Mouse (Mus musculus) frontal cortex, adult (tissue): Measurements from ENCODE around the gene Gm43738.
"Not testable (repeated sequence)": the region's sequence is repeated elsewhere in the genome, so short reads cannot be mapped to it uniquely, and the experiment has no call there.

ENCODE experiments used
- ATAC-seq: cut with Nextera tagmentation; 2 replicates; pipeline ENCODE4 v1.9.2; 2017; ENCODE audit warnings: mild to moderate bottlenecking, moderate library complexity, mixed read lengths; ENCODE audit not compliant: low TSS enrichment

The Gm43738 gene

DNA sequence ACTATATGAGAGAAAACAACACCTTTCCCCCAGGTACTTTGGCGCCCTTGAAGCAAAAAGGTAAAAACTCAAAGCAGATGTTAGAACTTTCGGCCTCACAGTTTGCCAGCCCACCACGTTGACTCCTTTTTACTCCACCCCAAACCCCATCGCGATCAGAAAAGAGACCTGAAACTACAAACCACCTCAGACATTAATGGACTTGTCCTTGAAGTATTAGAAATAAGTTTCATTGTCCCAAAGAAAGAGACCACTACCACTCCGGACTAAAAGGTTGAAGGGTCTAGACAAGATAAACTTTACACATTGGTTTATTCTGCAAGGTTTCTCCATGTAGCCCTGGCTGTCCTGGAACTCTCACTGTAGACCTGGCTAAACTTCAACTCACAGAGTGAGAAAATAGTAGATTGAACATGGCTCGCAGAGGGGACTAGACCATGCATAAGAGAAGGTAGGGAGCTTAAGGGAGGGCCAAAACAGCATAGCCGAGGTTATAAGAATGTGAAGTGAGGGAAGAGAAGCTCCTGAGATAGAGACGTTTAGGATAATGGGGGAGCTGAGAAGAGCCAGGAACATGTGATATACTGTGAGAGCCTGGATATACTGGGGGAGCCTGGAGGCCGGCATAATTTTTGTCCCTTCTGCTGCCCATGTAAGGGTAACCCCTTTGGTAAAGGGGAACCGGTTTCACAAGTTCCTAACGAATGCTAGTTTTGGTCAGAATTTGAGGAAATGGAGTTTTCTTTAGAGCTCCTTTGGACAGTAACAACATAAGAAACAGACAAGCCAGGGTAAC is 1.8 kb upstream of the Gm43738 start:
- no peak for ATAC-seq

DNA sequence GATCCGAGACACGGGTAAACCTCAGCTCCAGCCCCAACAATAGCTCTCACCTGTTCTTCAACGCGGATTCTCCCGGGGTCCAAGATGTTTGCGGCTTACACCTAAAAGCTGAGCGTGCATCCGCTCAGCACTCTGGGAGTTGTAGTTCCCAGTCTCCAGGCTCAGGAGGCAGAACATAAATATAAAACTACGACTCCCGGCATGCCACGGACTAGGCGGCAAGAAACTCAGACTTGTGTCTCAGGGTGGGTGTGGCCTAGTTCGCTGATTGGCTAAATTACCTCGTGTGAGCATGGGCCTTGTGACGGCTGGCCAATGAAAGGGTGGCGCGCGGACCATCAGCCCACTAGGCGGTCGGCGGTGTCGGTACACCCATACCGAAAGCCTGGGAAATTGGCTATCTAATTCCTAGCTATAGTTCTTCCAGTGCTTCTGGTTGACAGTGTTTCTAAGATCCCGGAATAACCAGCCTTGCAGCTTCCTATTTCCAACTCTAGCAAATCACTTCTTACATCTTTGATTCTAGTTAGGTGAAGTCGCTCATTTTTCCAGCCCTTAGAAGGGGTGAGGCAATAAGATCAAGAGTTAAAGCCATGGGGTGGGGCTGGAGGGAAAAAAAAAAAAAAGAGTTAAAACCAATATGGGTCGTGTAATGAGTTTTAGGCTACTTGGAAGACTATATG is 1.1 kb upstream of the Gm43738 start, which contains the start of gene Fdps:
Gene Fdps (minus strand): TSS at position 148 of the 683 bp plus-strand sequence.
- ATAC-seq, result peak; percentile 99

DNA sequence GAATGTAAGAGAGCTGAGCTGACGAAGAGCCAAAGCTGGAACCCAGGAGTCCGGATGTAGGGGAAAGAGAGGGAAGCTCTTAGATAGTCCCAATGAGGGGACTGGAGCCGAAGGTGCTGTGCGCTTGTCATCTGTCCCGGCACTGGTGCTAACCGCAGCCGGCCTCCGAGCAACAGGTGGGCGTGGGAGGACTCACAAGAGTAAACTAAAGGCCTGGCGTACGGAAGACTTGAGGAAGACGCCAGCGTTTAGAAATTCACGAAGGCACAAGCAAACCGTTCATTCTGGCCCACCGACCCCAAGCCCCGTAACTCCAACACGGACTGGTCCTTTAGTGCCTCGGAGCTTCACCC is 536 bp upstream of the Gm43738 start:
- ATAC-seq, result peak; percentile 21; the same call in 1 of the 2 replicates

DNA sequence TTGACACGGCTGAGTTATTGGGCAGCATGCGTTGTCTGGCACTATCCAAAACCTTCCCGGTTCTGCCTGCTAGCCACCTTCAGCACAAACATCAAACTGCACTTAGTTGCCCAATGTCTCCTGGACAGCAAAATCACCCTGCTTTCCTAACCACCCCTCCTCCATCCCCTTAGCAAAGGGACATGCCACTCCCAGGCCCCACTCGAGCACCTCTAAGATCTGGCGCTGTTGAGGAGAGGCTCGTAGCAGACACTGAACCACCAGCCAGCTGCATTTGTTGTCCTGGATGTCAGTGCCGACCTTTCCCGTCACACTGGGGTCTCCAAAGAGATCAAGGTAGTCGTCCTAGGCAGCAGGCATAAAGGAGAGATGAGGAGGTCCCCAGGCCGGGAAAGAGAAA is 6.9 kb downstream of the Gm43738 start:
- no peak for ATAC-seq

DNA sequence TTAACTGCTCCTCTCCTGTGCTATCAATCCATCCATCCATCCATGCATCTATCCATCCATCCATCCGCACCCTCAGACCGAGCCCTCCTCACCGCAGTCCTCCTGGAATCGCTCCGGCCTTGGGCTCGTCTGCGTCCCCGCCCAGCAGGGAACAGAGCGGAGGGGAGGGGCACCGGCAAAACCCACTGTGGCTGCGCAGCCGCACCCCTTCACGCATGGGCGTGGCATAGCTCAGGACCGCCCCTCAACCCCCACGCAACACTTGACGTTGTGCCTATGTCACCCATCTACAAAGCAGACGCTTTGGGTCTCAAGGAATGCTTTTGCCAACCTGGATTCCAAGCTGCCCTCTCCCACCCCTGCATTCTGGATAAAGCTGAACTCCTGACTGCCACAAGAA is 7.7 kb downstream of the Gm43738 start, which contains the start of gene Rusc1:
Gene Rusc1 (minus strand): TSS at position 137 of the 400 bp plus-strand sequence.
- peak; percentile 60 for ATAC-seq

DNA sequence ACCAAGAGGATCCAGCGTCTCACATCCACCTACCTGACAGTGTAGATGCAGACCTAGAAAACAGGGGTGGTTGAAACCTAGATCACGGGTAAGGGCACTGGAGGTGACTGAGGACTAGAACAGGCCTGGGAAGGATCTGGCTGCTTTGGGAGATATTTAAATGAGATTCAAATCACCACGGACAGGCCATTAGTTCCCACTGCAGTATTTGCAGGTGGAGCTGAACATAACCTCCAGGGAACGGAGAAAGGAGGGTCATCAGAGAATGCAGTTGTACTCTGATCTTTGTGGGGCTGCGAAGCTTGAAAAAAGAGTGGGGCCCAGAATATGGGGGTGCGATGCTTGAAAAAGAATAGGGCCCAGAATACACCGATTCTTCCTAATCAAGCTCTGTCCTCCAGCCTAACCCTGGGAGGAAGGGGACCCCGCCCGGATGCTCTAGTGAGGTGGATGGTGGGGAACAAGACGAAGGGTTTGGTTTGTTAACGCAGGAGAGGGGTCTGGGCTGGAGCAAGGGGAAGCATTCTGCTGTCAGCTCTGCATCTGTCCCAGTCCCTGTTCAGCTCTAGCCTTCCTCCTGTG is 8.3 kb downstream of the Gm43738 start:
- ATAC-seq, result peak; percentile 4; the same call in 1 of the 2 replicates

DNA sequence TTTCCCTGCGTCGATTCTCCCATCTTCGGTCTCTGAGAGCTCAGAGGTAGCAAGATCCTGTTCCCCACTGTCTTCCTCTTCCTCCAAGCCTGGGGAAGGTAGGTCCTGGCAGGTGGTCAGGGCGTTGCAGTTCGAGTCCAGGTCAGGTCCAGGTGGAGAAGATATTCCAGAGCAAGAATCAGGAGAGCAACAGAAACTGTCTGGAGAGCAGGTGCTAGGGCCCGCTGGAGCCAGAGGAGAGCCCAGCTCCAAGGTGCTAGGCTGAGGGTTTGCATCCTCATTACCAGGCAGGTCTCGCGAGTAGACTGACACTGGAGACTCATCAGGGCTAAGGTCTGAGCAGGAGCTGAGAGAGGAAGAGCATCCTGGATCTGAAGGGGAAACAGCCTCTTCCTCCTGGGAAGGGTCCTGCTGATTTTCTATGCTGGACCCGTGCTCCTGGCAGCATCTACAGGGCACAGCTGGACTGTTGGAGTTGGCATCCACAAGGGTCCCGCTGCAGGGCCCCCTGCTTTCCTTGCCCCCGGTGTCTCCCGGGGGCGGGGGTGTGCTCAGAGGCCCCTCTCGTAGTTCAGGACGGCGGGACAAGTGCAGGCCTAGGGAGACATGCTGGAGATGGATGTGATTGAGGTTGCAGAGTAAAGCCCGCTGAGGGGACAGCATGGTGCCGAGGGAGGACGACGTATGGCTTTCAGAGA is 8.9 kb downstream of the Gm43738 start:
- ATAC-seq, result no peak

DNA sequence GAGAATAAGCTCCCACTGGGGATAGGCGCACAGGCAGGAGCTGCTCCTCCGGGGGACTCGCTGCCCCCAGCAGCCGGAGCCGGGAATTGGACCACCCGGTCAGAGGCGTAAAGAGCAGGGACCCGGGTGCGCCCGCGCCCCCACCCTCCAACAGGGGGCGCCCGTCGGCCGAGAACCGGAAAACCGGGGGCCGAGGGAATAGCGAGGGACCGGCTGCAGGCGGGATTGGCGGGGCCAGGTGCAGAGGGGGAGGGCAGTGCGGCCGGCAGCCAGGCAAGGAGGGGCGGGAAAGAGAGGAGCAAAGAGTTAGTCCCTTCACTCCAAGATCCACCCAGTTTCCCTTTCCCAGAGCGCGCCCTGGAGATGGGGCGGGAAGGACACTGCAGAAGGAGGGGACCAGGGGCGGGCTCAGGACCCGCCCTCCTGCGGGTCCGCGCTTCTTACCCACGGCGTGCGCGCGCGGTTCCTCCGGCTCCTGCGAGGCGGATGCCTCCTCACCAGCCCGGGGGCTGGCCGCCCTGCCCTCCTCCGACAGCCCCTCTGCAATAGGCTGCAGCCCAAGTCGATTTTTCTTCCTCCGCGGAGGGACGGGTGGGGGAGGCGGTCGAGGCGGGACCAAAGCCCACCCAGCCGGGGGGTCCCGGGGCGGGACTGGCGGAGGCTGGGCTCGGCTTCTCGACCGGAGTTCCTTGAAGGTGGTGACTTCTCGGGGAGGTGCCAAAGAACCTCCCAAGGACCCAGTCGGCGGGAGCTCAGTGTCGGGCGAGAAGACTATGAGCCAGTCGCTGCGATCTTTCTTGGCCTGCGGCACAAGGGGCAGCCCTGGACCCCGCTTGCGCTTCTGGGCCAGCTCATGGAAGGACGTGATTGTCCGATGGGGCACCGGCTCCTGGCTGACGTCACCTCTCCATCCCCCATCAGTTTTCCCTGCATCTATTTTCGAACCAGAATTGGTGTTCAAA is 9.9 kb downstream of the Gm43738 start:
- peak; percentile 45 for ATAC-seq

DNA sequence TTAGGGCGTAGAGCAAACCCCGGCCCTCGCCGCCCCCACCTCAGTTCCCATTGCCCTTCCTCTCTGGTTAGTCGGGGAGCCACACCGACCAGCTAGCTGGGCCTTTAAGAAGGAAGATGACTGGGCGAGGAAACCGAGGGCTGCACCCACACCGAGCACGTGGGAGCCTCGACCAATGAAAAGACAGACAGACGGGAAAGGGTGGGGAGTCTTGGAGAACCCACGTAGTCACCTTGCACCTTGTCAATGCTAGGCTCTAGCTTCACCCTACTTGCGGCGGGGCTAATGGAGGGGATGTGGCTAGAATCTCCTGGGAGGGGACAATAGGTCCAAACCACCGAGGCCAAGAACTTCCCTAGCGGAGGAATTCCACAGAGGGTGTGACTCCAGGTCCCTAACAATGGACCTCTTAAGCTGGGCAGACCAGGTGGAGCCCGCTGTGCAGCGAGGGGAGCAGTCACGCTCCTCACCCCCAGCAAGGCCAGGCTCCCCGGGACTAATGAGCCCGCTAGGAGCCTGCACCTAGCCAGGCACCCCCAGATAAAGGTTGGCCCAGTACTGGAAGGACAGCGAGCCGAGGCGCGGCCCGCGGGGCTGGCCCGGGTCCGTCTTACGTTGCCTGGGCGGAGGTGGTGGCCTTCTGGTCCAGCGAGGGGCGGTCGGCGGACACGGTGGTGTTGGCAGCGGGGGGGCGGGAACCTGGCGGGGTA is 10.9 kb downstream of the Gm43738 start:
- ATAC-seq, result peak; percentile 62

DNA sequence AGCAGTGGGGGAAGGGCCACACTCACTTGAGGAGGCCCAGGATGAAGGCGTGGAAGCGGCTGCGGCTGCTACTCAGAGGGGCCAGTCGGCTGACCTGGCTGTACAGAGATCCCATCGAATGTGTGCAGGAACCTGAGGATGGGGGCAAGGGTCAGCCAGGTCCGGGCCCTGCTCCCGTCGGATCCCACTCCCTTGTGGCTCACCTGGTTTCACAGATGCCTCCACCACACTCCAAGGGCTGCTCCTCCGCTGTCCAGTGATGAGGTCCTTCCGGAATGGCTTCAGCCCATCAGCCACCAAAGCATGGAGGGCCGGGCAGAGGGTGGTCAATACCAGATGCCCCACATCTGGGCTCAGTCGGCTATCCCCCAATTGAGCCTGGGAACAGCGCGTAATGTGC is 11.9 kb downstream of the Gm43738 start:
- ATAC-seq, result no peak

DNA sequence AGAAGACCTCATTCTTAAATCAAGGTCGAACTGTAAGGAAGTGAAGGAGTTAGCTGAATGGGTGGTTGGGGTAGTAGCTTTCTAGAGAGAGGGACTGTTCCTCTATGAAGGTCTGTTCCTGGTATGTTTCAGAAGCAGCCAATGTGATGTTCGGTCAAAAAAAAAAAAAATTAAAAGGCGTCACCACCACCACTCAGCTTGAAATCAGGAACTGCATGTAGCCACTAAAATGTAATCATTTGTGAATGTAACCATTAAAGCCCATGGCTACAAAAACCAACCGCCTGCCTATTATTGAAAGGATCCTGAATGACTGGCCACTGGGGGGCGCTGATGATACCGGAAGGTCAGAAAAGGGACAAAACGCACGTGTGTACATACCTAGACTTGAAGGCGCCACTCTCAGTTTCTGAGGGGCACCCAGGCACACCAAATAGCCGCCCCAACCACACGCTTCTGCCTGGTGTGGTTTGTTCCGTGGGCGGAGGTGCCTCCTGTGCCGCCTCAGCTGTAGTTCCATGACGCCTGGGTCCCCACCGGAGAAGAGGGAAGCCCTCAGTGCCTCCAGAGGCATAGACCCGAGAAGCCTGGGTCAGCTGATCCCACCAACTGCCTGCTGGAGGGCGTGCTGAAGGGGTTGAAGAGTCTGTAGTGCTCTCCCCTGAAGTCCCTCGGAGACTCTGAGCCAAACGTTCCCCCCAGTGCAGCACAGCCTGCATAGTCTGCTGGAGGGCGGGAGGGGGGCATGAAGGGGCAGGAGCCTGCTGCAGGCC is 13.4 kb downstream of the Gm43738 start:
- ATAC-seq, result no peak

DNA sequence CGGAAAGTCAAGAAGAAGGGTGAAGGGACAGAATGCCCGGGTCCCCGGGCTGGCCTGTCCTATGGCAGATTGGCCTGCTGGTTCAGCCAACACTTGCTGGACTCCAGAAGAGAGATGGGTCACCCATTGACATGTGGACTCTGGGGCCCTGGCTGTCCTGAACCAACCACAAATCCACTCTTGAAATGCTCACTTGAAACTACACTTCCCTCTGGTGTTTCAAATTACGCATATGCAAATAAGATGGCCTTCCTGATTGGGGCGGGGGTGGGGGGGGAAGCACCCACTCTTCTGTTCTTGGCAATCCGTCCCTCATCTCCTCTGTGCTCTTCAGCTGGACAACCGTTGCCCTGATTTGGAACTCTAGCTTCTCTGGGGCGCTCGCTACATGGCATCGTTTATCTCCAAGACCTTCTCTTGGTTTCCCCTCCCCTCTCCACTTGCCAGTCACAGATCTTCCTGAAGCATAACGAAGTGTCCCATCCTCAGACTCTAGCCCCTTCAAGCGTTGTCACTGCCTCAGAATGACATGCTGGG is 16.2 kb downstream of the Gm43738 start:
- ATAC-seq, result no peak

DNA sequence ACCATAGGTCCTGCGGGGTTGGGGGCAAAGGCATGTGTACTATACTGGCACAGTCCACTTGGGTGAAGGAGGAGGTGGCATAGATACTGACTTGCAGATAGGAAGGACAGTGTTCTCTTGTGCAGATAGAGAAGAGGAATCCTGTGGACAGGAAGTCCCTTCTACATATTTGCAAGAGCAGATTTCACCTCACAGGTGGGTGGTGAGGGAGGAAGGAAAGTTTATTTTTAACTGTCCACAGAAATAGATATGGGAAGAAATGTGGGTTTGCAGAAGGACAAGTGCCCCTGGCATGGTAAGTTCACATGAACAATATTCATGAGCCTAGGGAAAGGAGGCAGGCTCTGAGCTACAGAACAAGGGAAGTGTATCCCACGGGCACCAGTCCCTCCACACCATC is 16.8 kb downstream of the Gm43738 start:
- peak; percentile 43 for ATAC-seq

DNA sequence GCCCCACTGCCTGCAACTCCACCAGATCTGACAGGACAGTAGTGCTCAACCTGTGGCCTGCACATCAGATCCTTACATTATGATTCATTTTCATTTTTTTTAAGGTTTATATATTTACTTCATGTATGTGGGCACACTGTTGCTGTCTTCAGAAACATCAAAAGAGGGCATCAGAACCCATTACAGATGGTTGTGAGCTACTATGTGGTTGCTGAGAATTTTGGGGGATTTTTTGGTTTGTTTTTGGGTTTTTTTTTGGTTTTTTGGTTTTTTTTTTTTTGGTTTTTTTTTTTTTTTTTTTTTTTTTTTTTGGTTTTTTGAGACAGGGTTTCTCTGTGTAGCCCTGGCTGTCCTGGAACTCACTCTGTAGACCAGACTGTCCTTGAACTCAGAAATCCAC is 18.6 kb downstream of the Gm43738 start:
- ATAC-seq, result not testable (repeated sequence)

DNA sequence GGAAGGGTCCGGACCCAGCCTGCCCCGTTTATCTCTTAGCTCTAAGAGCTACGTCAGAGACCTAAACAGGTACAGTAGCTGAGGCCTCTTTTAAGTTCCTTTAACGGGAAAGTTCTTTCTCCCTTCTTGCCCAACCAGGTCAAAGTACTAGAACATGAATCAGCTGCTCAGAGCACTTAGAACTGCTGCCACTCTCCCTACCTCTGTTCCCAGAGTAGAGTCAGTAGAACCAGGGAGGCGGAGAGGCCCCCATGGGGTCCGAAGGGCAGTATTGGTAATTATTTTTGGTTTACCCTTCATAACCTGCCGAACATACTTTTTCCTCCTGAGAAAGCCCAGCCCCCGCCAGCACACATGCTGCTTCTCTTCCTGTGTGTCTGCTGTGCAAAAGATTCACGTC is 23.5 kb downstream of the Gm43738 start:
- no peak for ATAC-seq

DNA sequence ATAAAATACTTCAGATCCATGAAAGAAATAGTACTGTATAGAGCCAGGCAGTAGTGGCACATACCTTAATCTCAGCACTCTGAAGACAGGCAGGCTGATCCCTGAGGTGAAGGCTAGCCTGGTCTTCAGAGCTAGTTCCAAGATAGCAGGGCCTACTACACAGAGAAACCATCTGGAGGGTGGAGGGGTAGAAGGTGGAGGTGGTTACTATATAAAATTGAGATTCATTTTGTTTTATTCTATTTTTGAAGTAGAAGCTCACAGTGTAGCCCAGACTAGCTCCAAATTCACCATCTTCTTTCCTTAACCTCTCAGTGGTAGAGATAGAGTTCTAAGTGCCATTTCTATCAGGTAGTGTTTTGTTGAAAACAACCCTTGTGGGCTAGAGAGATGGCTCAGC is 33.6 kb downstream of the Gm43738 start:
- peak; percentile 88 for ATAC-seq

DNA sequence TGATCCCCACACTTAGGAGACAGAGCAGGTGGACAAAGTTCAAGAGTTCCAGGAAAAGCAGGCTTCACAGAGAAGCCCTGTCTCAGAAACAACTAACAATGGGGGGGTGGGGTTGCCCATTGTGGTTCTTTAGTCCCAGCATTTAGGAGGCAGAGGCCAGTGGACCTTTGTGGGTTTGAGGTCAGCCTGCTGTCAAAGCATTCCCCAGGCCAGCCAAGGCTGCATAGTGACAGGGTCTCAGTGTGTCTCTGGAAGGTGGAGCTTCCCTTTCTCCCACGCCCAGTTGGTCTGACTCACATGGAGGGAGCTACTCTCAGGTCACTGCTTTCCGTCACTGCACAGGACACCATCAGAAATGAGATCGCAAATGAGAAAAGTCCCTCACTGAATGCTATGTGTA is 39.2 kb downstream of the Gm43738 start:
- ATAC-seq, result no peak

DNA sequence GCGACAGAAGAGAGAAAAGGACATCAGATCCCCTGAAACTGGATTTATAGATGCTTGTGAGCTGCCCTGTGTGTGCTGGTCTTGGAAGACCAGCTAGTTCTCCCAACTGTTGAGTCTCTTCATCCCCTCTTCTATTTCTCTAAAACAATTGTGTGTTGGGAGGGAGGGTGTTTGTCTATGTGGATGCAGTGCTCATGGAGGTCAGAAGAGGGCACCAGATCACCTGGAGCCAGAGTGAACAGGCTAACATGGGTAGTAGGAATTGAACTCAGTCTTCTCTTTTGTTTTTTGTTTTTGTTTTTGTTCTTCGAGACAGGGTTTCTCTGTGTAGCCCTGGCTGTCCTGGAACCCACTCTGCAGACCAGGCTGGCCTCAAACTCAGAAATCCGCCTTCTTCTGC is 42.1 kb downstream of the Gm43738 start:
- peak; percentile 55; the same call in 1 of the 2 replicates for ATAC-seq

DNA sequence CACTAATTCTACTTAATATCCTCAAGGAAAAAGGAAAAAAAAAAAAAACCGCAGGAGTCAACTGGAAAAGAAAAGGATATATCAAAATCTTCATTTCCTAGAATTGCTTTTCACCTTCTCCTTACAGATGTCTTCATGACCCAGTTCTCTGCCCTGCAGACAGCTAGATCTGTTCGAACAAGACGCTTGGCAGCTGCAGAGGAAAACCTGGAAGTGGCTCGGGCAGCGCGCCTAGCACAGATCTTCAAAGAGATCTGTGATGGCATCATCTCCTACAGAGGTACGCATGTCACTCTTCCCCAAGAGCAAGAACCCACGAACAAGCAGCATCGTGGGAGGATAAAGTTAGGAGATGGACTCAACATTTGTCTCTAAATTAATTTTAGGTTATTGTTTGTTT is 42.5 kb downstream of the Gm43738 start:
- peak; percentile 84 for ATAC-seq
